Mouse (Mus musculus) lung, postnatal 0 days (tissue): ENCODE measurements around the gene Leng8. TPM values are rescaled to one million over a fixed set of nuclear protein-coding genes. Genes with fewer than 3 reads are reported as not detected.
A peak's percentile ranks its signal among the peaks of the same experiment; 100 is the strongest.

Experiments
- ATAC-seq: fragments of 200-750 bp; cut with Nextera tagmentation; 2 replicates; pipeline ENCODE4 v1.8.0; 2017; ENCODE audit warnings: moderate library complexity
- DNase-seq: peaks from one replicate; pipeline ENCODE4 v3.0.0-alpha.2; 2016; ENCODE audit warnings: low spot score
- H3K27ac ChIP-seq: fragments of 300-500 bp; sonication (generic); 2 replicates; pipeline ENCODE4 v1.5.1; 2014; ENCODE audit warnings: antibody characterized with exemption, mild to moderate bottlenecking, low read length, mixed read lengths
- H3K27me3 ChIP-seq: fragments of 300-500 bp; sonication (generic); replicated peaks from 2 replicates; pipeline ENCODE4 v1.6.1; 2014; ENCODE audit warnings: low read length, mixed read lengths; ENCODE audit not compliant: insufficient read depth
- H3K36me3 ChIP-seq: fragments of 300-500 bp; sonication (generic); 2 replicates; pipeline ENCODE4 v1.6.1; 2014; ENCODE audit warnings: low read length, mixed read lengths; ENCODE audit not compliant: insufficient read depth
- H3K4me1 ChIP-seq: fragments of 300-500 bp; sonication (generic); 2 replicates; pipeline ENCODE4 v1.6.1; 2014; ENCODE audit warnings: antibody characterized with exemption, low read depth, low read length, mixed read lengths; ENCODE audit not compliant: insufficient read depth
- H3K4me2 ChIP-seq: fragments of 300-500 bp; sonication (generic); replicated peaks from 2 replicates; pipeline ENCODE4 v1.6.1; 2014; ENCODE audit warnings: low read depth, mild to moderate bottlenecking, low read length, moderate library complexity, mixed read lengths
- H3K4me3 ChIP-seq: fragments of 300-500 bp; sonication (generic); 2 replicates; pipeline ENCODE4 v1.5.1; 2014; ENCODE audit warnings: low read depth, low read length
- H3K9ac ChIP-seq: fragments of 300-500 bp; sonication (generic); replicated peaks from 2 replicates; pipeline ENCODE4 v1.6.1; 2014; ENCODE audit warnings: low read depth, mild to moderate bottlenecking
- H3K9me3 ChIP-seq: fragments of 300-500 bp; sonication (generic); 2 replicates; pipeline ENCODE4 v1.6.1; 2016; ENCODE audit warnings: low read length, mixed read lengths
- CTCF ChIP-seq: IDR thresholded peaks from 2 replicates; pipeline ENCODE4 v1.5.1; 2016; ENCODE audit warnings: antibody characterized with exemption, mild to moderate bottlenecking
- EP300 ChIP-seq: IDR thresholded peaks from 2 replicates; pipeline ENCODE4 v1.6.1; 2016; ENCODE audit warnings: antibody characterized with exemption, mild to moderate bottlenecking, control low read depth
- WGBS: fragments of 180-500 bp; shearing (Covaris S2); extraction: QIAGEN DNeasy Blood & Tissue Kit; methylation state at CpG from one replicate; pipeline ENCODE4 v1.1.7; 2014; 5-methylcytosine and 5-hydroxymethylcytosine counted together
- polyA plus RNA-seq: library from polyadenylated mRNA; unstranded; fragments of >200 nt; fragmentation: Nextera tagmentation; extraction: Ambion mirVana; gene quantifications from 2 replicates; pipeline ENCODE4 v1.2.1, GENCODE M21; 2015

The Leng8 gene
- polyA plus RNA-seq, 1 experiment from 2014 or later = 29.6 TPM

DNA sequence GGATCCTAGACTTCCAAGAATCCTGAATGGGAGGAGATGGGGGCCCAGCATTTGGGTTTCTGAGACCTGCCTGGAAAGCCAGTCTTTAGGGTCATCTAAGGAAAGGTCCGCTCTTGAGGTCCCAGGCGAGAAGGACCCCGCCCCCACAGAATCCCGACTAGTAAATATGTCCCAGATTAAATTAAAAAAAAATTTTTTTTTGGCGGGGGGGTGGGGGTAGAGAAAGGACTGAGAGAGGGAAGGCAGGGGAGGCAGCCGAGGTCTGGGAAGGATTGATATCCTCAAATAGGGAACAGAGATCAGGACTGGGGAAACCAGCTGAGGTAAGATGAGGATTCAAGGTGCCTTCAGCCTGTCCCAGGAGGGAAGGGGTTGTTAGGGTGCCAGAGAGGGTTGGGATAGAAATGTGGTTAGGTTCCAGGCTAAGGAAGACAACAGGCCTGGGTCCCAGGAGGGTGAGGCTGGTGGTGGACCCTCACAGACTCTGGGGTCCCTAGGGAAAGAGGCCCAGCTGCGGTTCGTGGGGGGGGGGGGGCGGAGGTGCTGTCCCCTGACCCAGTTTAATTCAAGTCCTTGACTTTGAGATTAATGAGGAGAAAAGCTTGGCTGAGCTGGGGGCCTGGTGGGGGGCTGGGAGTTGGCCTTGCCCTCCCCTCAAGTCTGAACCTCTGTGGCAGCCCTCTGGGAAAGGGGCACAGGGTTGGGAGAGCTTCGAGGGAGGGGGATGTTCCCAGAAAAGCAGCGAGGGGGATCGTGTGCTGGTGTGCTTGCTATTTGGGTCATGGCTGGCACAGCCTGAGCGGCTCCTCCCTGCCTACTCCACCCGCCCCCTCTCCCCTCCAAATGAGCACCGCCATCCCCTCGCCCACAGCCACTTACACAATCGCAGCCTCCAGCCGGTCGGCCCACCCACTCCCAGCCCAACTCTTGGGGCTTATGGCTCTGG is 16.6 kb upstream of the Leng8 start:
- no peak for TF ChIP-seq CTCF
- TF ChIP-seq EP300 = no peak
- no peaks in the 10 kb centered on the region for H3K36me3 ChIP-seq
- ATAC-seq = no peak
- H3K27me3 ChIP-seq = peaks cover 11% of the 10 kb centered on the region; the same call in 1 of the 2 replicates
- no peak overlapping the region for H3K27ac ChIP-seq
- H3K4me1 ChIP-seq = no peaks in the 10 kb centered on the region
- no peak overlapping the region for H3K9ac ChIP-seq
- H3K4me3 ChIP-seq = 0 out of 2 replicates have a peak overlapping the region, but pooled peaks have one; percentile 24
- no peaks in the 10 kb centered on the region for H3K9me3 ChIP-seq
- DNase-seq = no peak
- no peak overlapping the region; the same call in 1 of the 2 replicates for H3K4me2 ChIP-seq
- 18% methylated on average over 14 of the region's 19 CpGs for WGBS

DNA sequence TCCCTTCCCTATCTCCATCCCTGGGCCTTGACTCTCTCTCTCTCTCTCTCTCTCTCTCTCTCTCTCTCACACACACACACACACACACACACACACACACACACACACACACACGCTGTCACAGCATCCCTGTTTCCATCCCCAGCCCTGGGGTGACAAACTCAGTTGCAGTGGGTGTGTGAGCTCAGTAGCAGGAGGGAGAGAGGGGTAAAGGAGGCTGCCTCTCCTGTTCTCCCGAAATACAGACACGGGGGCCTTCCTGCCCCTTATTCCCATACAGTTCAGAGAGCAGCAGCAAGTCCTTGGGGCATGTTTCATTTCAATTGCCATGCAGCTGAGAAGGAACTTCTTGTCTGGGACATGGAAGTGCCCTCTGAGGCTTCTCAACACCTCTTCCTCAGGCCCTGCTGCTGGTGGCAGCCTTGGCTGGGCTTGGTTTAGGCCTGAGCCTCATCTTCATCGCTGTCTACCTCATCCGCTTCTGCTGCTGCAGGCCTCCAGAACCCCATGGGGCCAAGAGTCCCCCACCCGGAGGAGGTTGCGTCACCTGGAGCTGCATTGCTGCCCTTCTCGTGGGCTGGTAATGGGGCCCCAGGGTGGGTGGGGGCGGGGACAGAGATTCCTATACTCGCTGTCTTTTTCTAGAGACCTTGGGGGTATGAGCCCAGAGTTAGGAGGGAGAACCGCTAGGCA is 14.6 kb upstream of the Leng8 start:
- Histone ChIP-seq H3K27ac (no peak overlapping the region), H3K4me3 (no peak overlapping the region), H3K36me3 (no peaks in the 10 kb centered on the region), H3K4me2 (no peak overlapping the region), H3K9me3 (no peaks in the 10 kb centered on the region), H3K9ac (no peak overlapping the region), H3K4me1 (no peaks in the 10 kb centered on the region), H3K27me3 (peaks cover 11% of the 10 kb centered on the region; the same call in 1 of the 2 replicates)
- no peak for ATAC-seq
- 51% methylated on average over 11 of the region's 11 CpGs for WGBS
- TF ChIP-seq CTCF (no peak), EP300 (no peak)
- DNase-seq = no peak

DNA sequence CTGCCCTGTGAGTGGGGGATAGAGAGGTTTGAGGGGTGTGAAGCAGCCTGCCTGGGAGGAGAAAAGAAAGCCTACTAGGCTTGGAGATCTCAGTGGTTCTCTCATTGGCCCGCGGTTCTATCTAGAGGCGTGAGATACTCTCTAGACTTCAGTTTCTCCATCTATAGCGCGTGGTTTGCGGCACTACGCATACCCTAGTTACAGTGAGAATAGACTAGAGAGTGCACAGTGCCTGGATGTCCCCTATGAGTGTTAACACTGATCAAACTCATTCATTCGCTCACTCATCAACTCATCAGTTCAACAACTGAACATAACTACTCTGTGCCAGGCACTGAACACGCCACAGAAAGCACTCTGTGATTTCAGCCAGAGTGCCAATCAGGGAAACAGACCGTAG is 14.1 kb upstream of the Leng8 start:
- H3K4me1 ChIP-seq = no peaks in the 10 kb centered on the region
- no peak overlapping the region for H3K4me3 ChIP-seq
- H3K4me2 ChIP-seq = no peak overlapping the region
- 84% methylated on average over 10 of the region's 10 CpGs for WGBS
- no peak for TF ChIP-seq CTCF
- TF ChIP-seq EP300 = no peak
- H3K36me3 ChIP-seq = no peaks in the 10 kb centered on the region
- H3K27ac ChIP-seq = no peak overlapping the region
- ATAC-seq (no peak), DNase-seq (no peak)
- H3K9me3 ChIP-seq = no peaks in the 10 kb centered on the region
- H3K9ac ChIP-seq = no peak overlapping the region
- H3K27me3 ChIP-seq = peaks cover 11% of the 10 kb centered on the region; the same call in 1 of the 2 replicates

DNA sequence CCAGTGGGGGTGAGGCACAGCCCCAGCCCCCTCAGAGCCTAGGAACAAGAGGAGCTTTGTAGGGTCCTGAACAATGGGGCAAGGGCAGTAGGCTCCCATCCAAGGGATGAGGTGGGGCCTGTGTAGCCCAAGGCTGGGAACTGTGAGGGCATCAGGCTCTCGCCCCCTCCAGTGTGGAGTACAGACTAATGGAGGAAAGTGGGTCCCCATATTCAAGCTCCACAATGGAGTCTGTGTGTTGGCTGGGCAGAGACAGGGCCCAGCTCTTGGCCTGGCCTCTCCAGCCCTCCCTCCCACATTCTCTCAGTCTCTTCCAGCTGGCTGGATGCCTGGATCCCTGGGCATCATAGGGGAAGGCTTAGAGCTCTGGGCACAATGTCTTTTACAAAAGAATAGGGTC is 13.1 kb upstream of the Leng8 start:
- TF ChIP-seq EP300 (no peak), CTCF (no peak)
- no peak overlapping the region for H3K4me2 ChIP-seq
- DNase-seq = no peak
- 85% methylated on average over 1 of the region's 1 CpGs for WGBS
- H3K27me3 ChIP-seq = peaks cover 11% of the 10 kb centered on the region; the same call in 1 of the 2 replicates
- H3K36me3 ChIP-seq = no peaks in the 10 kb centered on the region
- H3K9ac ChIP-seq = no peak overlapping the region
- no peak overlapping the region for H3K27ac ChIP-seq
- H3K4me3 ChIP-seq = no peak overlapping the region
- H3K9me3 ChIP-seq = no peaks in the 10 kb centered on the region
- no peak for ATAC-seq
- no peaks in the 10 kb centered on the region for H3K4me1 ChIP-seq

DNA sequence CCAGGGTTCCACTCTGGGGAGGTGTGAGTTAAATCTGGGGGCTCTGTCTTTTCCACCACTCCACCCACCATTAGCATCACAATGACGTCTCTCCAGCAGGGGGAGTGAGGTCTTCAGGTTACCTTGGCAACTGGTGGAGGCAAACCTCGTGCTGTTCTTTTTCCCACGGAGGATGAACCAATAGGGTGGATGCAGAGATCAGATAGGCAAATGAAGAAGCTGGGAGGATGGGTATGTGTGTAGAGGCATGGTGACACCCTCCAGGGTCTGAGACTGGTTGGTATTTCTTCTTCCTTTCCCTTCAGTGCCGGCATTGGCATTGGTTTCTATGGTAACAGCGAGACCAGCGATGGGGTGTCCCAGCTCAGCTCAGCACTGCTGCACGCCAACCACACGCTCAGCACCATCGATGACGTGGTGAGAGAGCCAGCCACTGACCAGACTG is 12.5 kb upstream of the Leng8 start:
- H3K9ac ChIP-seq = no peak overlapping the region
- H3K4me3 ChIP-seq = no peak overlapping the region
- no peak overlapping the region for H3K27ac ChIP-seq
- TF ChIP-seq EP300 (no peak), CTCF (peak; percentile 43)
- H3K4me2 ChIP-seq = no peak overlapping the region
- peak; percentile 62 for DNase-seq
- 8% methylated on average over 10 of the region's 10 CpGs for WGBS
- H3K36me3 ChIP-seq = no peaks in the 10 kb centered on the region
- peak; percentile 44 for ATAC-seq
- peaks cover 6% of the 10 kb centered on the region; the same call in 1 of the 2 replicates for H3K27me3 ChIP-seq
- no peaks in the 10 kb centered on the region for H3K4me1 ChIP-seq
- H3K9me3 ChIP-seq = no peaks in the 10 kb centered on the region

DNA sequence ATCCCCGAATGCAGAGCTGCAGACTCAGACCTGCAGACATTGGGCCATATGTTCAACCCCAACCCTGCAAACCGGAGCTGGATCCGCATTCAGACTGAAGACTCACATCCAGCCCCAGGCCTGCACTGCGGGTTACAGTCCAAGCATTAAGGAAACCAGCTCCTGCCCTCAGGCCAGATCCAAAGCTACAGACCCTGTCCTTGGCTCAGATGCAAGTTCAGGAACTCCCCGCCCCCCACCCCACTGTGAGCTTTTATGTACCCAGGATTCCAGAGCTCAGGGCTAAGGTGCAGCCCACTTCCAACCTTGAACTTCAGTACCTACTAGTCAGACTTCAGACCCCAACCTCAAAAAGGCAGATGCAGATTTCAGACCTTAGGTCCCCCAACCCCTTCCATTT is 12.0 kb upstream of the Leng8 start:
- H3K4me2 ChIP-seq = no peak overlapping the region
- H3K4me3 ChIP-seq = no peak overlapping the region
- H3K4me1 ChIP-seq = no peaks in the 10 kb centered on the region
- no peak overlapping the region for H3K27ac ChIP-seq
- no peak overlapping the region for H3K9ac ChIP-seq
- WGBS = 23% methylated on average over 5 of the region's 5 CpGs
- DNase-seq = no peak
- H3K36me3 ChIP-seq = no peaks in the 10 kb centered on the region
- H3K9me3 ChIP-seq = no peaks in the 10 kb centered on the region
- 0 out of 2 replicates have a peak, but pooled peaks cover under 1% of the 10 kb centered on the region for H3K27me3 ChIP-seq
- TF ChIP-seq CTCF = no peak
- TF ChIP-seq EP300 = no peak
- ATAC-seq = no peak
